Mouse (Mus musculus): ENCODE results near the gene Ormdl3. TPM values are rescaled to one million over a fixed set of nuclear protein-coding genes. Genes with fewer than 3 reads are reported as not detected.

Ormdl3 gene
- polyA plus RNA-seq (2012; rRNA removed): 105 and 111 TPM in 2 replicates

DNA sequence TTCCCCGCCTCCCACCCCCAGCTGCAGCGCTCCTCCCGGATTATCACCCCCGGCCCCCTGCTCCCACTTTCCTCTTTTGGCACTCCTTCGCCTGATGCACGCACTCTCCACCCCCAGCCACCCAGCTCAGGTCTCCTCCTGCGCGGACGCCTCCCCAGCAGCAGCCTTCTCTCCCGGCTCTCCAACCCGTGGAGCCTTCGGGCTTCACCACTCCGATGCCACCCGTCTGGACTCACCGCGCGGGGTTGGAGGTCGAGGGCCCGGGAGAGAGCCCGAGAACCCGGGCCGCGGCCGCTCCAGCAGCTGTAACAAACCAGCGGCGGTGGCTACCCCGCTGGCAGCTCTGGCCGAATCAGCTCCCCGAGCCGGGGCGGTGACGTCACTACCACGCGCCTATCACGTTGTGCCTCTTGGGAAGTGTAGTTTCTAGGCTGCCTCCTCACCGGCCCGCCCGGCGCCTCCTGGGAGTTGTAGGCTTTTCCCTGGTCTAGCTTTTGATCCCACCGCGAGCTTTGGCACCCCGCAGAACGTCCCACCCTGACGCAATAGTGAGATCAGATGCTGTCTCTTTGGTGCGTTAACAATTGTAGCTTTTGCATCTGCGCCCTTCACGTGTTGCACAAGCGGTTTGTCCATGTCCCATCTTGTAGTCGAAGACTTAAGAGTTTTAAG is at the start of gene Ormdl3:
Gene Ormdl3, minus strand, starts transcription at position 477 of the 672 bp plus-strand sequence.

DNA sequence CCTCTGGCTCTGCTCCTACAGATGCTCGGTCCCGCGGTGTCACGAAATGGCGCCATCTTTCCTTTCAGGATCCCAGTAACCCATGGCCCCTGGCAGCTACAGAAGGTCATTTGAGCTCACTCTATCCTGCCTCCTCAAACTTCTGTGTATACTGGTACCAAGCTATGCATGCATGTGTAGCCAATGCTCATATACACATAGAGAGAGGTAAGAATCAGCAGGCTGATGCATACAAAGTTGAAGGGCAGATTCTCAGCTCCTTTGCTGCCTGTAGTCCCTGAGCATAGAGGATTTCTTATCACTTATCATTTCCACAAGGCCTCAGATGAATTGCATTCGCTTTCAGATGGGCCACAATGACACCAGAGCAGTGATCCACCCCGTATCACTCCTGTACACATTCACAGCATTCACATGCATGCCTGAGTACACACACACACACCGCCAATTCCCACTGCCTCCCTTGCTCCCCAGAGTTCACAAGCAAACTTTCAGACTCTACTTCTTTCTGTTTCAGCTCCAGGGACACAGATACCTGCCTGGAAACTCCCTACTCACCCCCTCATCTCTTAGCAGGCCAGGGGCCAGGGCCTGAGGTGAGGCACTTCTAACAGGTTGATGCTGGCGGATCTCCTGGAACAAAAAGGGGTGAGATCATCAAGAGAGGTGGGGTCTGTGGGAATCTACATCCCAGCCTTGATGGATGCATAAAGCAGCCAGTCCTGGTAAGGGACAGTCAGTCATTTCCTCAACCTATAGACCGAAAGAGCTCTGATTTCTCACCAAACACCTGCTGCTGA is 38.6 kb upstream of the Ormdl3 start, which contains the start of the genes Gm12355 and Gsdma3:
Gene Gm12355, minus strand, starts transcription at position 51 of the 800 bp plus-strand sequence.
Gene Gsdma3, plus strand, starts transcription at position 750 of the 800 bp plus-strand sequence.

DNA sequence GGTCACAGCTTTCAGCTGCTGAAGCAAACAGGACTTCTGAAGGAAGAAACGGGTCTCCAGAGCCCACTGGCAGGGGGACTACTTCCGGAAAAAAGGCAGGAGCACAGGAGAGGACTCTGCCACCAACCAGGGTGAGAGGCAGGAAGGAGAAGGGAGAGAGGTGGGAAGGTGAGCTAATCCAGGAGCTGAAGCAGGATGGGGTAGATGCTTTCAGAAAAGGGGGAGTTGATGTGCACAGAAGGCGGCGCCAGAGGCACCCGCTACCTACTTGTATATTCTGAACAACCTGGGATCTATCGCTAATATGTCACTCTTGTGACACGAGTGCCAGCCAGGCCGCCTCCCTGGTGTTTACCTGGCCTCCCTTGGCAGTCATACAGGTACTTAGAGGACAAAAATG is 10.8 kb upstream of the Ormdl3 start, which contains the start of gene Lrrc3c:
Gene Lrrc3c, plus strand, starts transcription at position 301 of the 400 bp plus-strand sequence.

DNA sequence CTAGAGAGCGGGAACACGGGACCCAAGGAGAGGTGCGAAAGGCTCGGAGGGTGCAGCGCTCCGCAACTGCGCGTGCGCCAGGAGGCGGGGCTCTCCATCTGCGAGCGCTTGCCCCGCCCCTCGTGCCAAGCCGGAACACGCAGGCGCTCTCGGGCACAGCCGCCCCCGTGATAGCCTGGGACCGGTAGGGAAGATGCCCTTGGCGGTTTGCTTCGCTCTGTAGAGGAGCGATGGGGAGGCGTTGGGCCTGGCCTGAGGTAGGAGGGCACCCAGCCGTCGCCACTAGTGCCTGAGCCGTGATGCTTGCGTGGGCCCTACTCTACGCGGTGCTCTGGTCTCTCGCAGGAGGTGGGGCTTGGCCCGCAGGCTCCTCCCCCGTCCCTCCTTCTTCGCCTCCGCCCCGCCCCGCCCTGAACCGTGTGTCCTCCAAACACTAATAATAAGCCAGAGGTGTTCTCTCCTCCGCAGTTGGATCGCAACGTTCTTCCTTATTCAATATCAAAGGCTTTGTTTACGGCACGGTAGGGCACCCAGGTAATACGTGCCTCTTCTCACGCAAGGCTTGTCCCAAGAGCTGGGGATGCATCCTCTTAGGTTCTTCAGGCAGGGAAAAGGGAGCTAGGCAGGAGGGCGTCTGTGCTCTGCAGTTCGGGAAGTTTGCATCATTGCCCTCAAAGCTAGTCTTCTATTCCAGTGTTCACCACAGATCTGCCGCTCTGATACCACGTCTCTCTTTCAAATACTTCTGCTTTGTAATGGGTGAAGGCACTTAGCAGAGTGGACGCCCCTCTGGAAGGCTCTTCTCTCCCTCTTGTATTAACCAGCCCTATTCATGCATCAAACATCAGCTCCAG is 36.0 kb downstream of the Ormdl3 start, which contains the start of gene Zpbp2:
Gene Zpbp2, plus strand, starts transcription at position 123 of the 854 bp plus-strand sequence.

DNA sequence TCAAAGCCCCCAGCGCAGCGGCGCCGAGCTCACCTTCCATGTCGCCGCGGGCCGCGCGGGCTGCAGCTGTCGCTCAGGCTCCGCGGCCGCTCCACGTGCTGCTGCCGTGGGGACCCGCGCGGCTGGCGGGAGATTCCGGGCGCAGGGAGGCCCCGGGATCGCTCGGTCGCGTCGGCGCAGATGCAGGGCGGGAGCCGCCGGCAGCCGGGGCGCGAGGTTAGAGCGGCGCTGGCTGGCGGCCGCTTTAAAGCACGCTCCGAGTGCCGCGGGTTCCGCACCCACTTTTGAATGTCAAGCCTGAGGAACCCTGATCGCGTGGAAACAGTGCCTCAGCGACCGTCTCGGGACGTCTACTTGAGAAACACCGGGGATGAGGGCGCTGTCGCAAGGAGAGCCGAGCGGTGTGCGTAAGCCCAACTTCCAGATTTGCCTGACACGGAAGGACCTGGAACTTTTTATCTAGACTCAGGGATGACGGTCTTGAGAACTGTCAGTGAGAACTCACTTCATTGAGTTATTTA is 41.4 kb downstream of the Ormdl3 start, which contains the start of gene Ikzf3:
Gene Ikzf3, minus strand, starts transcription at position 321 of the 521 bp plus-strand sequence.

Other genes starting within 250 kb of the Ormdl3 start
- gene Ppp1r1b, start 239.0 kb downstream of the Ormdl3 start, polyA plus RNA-seq (2012; rRNA removed): 35.9 and 57.7 TPM in 2 replicates
- gene Stard3, start 229.0 kb downstream of the Ormdl3 start, polyA plus RNA-seq (2012; rRNA removed): 57.5 and 63.6 TPM in 2 replicates
- gene Tcap, start 203.6 kb downstream of the Ormdl3 start, polyA plus RNA-seq (2012; rRNA removed): 0.31 and 3.6 TPM in 2 replicates
- gene Pnmt, start 200.9 kb downstream of the Ormdl3 start, polyA plus RNA-seq (2012; rRNA removed): 1.5 and 1.6 TPM in 2 replicates
- 10.6 and 11.1 TPM in 2 replicates for gene Pgap3, start 186.9 kb downstream of the Ormdl3 start, polyA plus RNA-seq (2012; rRNA removed)
- gene Erbb2, start 174.9 kb downstream of the Ormdl3 start, polyA plus RNA-seq (2012; rRNA removed): 4.1 and 4.2 TPM in 2 replicates
- gene Mien1, start 148.4 kb downstream of the Ormdl3 start, polyA plus RNA-seq (2012; rRNA removed): 186 and 206 TPM in 2 replicates
- 1.9 and 2.1 TPM in 2 replicates for gene Grb7, start 141.0 kb downstream of the Ormdl3 start, polyA plus RNA-seq (2012; rRNA removed)
- gene Ikzf3, start 41.3 kb downstream of the Ormdl3 start, polyA plus RNA-seq (2012; rRNA removed): 0.08 and 0.10 TPM in 2 replicates
- gene Zpbp2, start 36.3 kb downstream of the Ormdl3 start, polyA plus RNA-seq (2012; rRNA removed): 0.11 and 0.23 TPM in 2 replicates
- gene Lrrc3c, start 10.9 kb upstream of the Ormdl3 start, polyA plus RNA-seq (2012; rRNA removed): not detected in 2 replicates
- gene Gm12355, start 38.3 kb upstream of the Ormdl3 start, polyA plus RNA-seq (2012; rRNA removed): 0.23 and 0.32 TPM in 2 replicates
- gene Gsdma3, start 39.0 kb upstream of the Ormdl3 start, polyA plus RNA-seq (2012; rRNA removed): not detected in 2 replicates
- gene Gsdma2, start 59.4 kb upstream of the Ormdl3 start, polyA plus RNA-seq (2012; rRNA removed): not detected in 2 replicates
- 0.01 TPM in 1 of 2 replicates, not detected in the other for gene Gsdma, start 77.0 kb upstream of the Ormdl3 start, polyA plus RNA-seq (2012; rRNA removed)
- 177 and 191 TPM in 2 replicates for gene Psmd3, start 95.2 kb upstream of the Ormdl3 start, polyA plus RNA-seq (2012; rRNA removed)
- gene Csf3, start 113.9 kb upstream of the Ormdl3 start, polyA plus RNA-seq (2012; rRNA removed): not detected in 2 replicates
- 119 and 126 TPM in 2 replicates for gene Med24, start 142.1 kb upstream of the Ormdl3 start, polyA plus RNA-seq (2012; rRNA removed)
- 1,068 and 1,110 TPM in 2 replicates for gene Thra, start 153.3 kb upstream of the Ormdl3 start, polyA plus RNA-seq (2012; rRNA removed)
- gene Nr1d1, start 188.0 kb upstream of the Ormdl3 start, polyA plus RNA-seq (2012; rRNA removed): 4.5 and 5.2 TPM in 2 replicates
- 94.0 and 95.7 TPM in 2 replicates for gene Msl1, start 208.1 kb upstream of the Ormdl3 start, polyA plus RNA-seq (2012; rRNA removed)
- gene Casc3, start 217.5 kb upstream of the Ormdl3 start, polyA plus RNA-seq (2012; rRNA removed): 51.0 and 55.2 TPM in 2 replicates
- 50.2 and 56.1 TPM in 2 replicates for gene Rapgefl1, start 249.4 kb upstream of the Ormdl3 start, polyA plus RNA-seq (2012; rRNA removed)

Data from central nervous system, embryonic 18 days (tissue).